1 mouse cellular context compared by ENCODE assay signal in the genomic region with DNA sequence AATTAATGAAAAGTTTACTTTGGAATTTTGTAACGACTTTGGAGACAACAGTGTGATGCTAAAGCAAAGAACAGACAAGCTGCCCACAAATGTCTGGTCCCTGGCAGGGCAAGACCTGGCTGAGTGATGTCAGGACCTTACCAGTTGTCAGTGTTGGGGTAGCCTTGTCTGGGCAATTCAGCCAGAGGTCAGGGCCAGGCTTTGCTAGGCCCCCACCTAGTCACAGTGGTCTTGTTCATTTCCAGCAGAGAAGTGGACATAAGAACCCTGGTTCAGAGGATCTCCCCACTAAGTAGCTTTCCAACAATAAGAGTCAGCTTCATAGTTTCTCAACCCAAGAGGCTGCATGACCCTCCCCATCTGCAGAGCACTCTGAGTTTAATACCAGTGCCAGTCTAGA.
TF ChIP-seq lines count a peak whose summit lies in the region.

No protein-coding gene starts in this region.

TF ChIP-seq in myocyte, 11 proteins besides CTCF, POLR2A, EP300 and RAD21 (continued from another document):
- no peak for TF ChIP-seq TCF12 (IDR thresholded peaks at IDR 0.05; ENCODE audit: insufficient read depth, poor library complexity, severe bottlenecking)
- no peak for TF ChIP-seq MYOG (IDR thresholded peaks at IDR 0.05; ENCODE audit: control insufficient read depth in 1 of 3, insufficient read depth in 1 of 3, insufficient read length in 2 of 3, low read depth in 2 of 3)
- no peak for TF ChIP-seq USF1 (IDR thresholded peaks at IDR 0.05; ENCODE audit: low read depth)
- TF ChIP-seq REST (IDR thresholded peaks at IDR 0.05; ENCODE audit: insufficient read depth, insufficient read length), result no peak
- TF ChIP-seq MYOD1 (IDR thresholded peaks at IDR 0.05; ENCODE audit: control insufficient read depth in 1 of 3, insufficient read length in 2 of 3, low read depth in 2 of 3), result no peak
- no peak for TF ChIP-seq MAX (IDR thresholded peaks at IDR 0.05; ENCODE audit: low read depth)
- TF ChIP-seq E2F4 (IDR thresholded peaks at IDR 0.05; ENCODE audit: insufficient read depth), result no peak
- TF ChIP-seq CEBPB (IDR thresholded peaks at IDR 0.05; ENCODE audit: insufficient read depth, poor library complexity, severe bottlenecking), result no peak
- TF ChIP-seq POLR2AphosphoS2 (IDR thresholded peaks at IDR 0.05; ENCODE audit: insufficient read length, low read depth), result no peak
